Mouse (Mus musculus) stomach, postnatal 0 days (tissue): ENCODE results near the gene Rhobtb1.

Experiments
- CTCF ChIP-seq: IDR thresholded peaks from 2 replicates; pipeline ENCODE4 v1.5.1; 2016; ENCODE audit warnings: antibody characterized with exemption, low read depth, mild to moderate bottlenecking, moderate library complexity
- EP300 ChIP-seq: optimal IDR thresholded peaks from 2 replicates; pipeline ENCODE3; 2016; ENCODE audit warnings: antibody characterized with exemption

GRCm38 (mm10) chr10:69257592-69258133, 106.4 kb downstream of the Rhobtb1 start:
- TF ChIP-seq EP300 (no peak), CTCF (no peak)
